Mouse (Mus musculus): ENCODE data around the gene Edc3. TPM values are rescaled to one million over a fixed set of nuclear protein-coding genes. Genes with fewer than 3 reads are reported as not detected.
"Not testable (repeated sequence)": the region's sequence is repeated elsewhere in the genome, so short reads cannot be mapped to it uniquely, and the experiment has no call there.

Edc3 gene
- polyA plus RNA-seq, 1 experiment from 2014 or later: 11.0 TPM

DNA sequence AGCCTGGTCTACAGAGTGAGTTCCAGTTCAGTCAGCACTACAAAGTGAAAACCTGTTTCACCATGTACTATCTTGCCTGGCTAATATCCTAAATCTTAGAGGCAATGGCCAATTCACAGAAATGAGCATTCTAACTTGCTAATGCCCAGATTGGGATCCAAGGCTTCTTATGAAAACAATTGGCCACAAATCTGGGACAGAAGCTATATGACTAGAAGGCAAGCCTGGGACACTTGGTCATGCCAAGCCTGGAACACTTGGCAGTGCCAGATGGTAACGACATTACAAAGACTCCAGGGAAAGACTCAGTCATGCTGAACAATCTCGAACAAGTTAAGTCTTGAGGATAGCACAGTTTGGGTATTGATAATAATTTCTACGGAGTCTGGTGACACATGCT, 1.8 kb upstream of the Edc3 start:
- no peak overlapping the region for H3K4me3 ChIP-seq (ENCODE audit: control insufficient read depth in 1 of 2, insufficient read depth in 1 of 2, low read depth in 1 of 2, low read length in 2 of 2)
- peaks cover 3 to 8% of the 10 kb centered on the region in 2 experiments; a peak in 1 of 4 replicates for H3K4me1 ChIP-seq (ENCODE audit: control insufficient read depth in 2 of 2, insufficient read depth in 2 of 2, low read length in 2 of 2)
- H3K27ac ChIP-seq (replicated peaks in 1 of 2; ENCODE audit: control insufficient read depth in 1 of 2, insufficient read depth in 1 of 2, low read depth in 2 of 2, low read length in 2 of 2): no peak overlapping the region
- H3K36me3 ChIP-seq (ENCODE audit: control insufficient read depth, insufficient read depth, low read length): no peaks in the 10 kb centered on the region
- peaks cover 5% of the 10 kb centered on the region for H3K9me3 ChIP-seq (ENCODE audit: control insufficient read depth, low read length)
- no peak for ATAC-seq (ENCODE audit: insufficient number of reproducible peaks, insufficient read depth, low FRiP score, low read depth)
- 77% methylated on average over 3 of the region's 3 CpGs for WGBS
- H3K27me3 ChIP-seq (ENCODE audit: control insufficient read depth, insufficient read depth, low read length): no peaks in the 10 kb centered on the region; the same call in 1 of the 2 replicates
- H3K4me2 ChIP-seq (ENCODE audit: low read length): no peak overlapping the region
- H3K9ac ChIP-seq (ENCODE audit: low read length): no peak overlapping the region

DNA sequence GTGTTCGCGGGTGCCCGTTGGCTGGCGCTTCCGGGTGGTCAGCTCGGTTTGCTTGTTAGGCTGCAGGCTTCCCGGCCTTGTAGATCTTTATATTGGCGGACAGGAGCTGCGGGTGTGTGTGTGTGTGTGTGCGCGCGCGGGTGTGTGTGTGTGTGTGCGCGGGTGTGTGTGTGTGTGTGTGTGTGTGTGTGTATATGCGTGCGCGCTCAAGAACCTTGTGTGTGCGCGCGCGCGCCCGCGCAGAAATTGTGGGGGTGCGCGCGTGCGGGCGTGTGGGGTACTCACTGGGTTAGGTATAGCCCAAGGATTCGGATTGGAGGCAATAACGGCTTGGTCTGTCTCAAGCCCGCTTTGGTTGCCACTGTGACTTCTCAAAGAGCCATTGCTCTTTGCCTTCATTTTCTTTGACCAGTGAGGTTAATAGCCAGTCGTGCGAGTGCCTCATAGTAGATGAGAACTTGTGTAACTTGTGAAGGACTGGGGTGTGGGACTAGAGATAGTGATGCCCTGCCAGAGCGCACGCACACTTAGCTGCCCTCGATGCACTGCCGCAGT, 457 bp downstream of the Edc3 start:
- ATAC-seq (ENCODE audit: insufficient number of reproducible peaks, insufficient read depth, low FRiP score, low read depth): peak; percentile 43
- peak overlapping the region; percentile 65 to 84 for H3K27ac ChIP-seq (replicated peaks in 1 of 2; ENCODE audit: control insufficient read depth in 1 of 2, insufficient read depth in 1 of 2, low read depth in 2 of 2, low read length in 2 of 2)
- H3K4me3 ChIP-seq (ENCODE audit: control insufficient read depth in 1 of 2, insufficient read depth in 1 of 2, low read depth in 1 of 2, low read length in 2 of 2): peak overlapping the region; percentile 71 to 88
- 2% methylated on average over 39 of the region's 39 CpGs for WGBS
- H3K27me3 ChIP-seq (ENCODE audit: control insufficient read depth, insufficient read depth, low read length): no peaks in the 10 kb centered on the region
- peaks cover 3 to 8% of the 10 kb centered on the region in 2 experiments; a peak in 1 of 4 replicates for H3K4me1 ChIP-seq (ENCODE audit: control insufficient read depth in 2 of 2, insufficient read depth in 2 of 2, low read length in 2 of 2)
- peak overlapping the region; percentile 90 for H3K4me2 ChIP-seq (ENCODE audit: low read length)
- H3K9me3 ChIP-seq (ENCODE audit: control insufficient read depth, low read length): peaks cover 5% of the 10 kb centered on the region
- H3K36me3 ChIP-seq (ENCODE audit: control insufficient read depth, insufficient read depth, low read length): peaks cover 18% of the 10 kb centered on the region
- H3K9ac ChIP-seq (ENCODE audit: low read length): peak overlapping the region; percentile 94

DNA sequence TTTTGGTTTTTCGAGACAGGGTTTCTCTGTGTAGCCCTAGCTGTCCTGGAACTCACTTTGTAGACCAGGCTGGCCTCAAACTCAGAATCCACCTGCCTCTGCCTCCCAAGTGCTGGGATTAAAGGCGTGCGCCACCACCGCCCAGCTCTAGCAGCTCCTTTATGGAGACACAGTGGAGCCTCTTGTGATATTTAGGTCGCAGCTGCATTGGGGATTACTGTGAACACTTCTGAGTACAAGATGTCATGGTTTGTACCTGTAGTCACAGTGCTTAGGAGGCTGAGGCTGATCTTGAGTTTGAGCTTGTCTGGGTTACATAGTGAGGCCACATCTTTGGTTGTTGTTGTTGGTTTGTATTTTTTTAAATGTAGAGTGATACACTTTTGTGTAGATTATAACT, 1.9 kb downstream of the Edc3 start:
- H3K27ac ChIP-seq (replicated peaks in 1 of 2; ENCODE audit: control insufficient read depth in 1 of 2, insufficient read depth in 1 of 2, low read depth in 2 of 2, low read length in 2 of 2); H3K9ac ChIP-seq (ENCODE audit: low read length); H3K9me3 ChIP-seq (ENCODE audit: control insufficient read depth, low read length); H3K27me3 ChIP-seq (ENCODE audit: control insufficient read depth, insufficient read depth, low read length); ATAC-seq (ENCODE audit: insufficient number of reproducible peaks, insufficient read depth, low FRiP score, low read depth); H3K4me1 ChIP-seq (ENCODE audit: control insufficient read depth in 2 of 2, insufficient read depth in 2 of 2, low read length in 2 of 2); H3K4me2 ChIP-seq (ENCODE audit: low read length); H3K4me3 ChIP-seq (ENCODE audit: control insufficient read depth in 1 of 2, insufficient read depth in 1 of 2, low read depth in 1 of 2, low read length in 2 of 2): not testable (repeated sequence)
- 89% methylated on average over 4 of the region's 5 CpGs for WGBS
- peaks cover 32% of the 10 kb centered on the region for H3K36me3 ChIP-seq (ENCODE audit: control insufficient read depth, insufficient read depth, low read length)

DNA sequence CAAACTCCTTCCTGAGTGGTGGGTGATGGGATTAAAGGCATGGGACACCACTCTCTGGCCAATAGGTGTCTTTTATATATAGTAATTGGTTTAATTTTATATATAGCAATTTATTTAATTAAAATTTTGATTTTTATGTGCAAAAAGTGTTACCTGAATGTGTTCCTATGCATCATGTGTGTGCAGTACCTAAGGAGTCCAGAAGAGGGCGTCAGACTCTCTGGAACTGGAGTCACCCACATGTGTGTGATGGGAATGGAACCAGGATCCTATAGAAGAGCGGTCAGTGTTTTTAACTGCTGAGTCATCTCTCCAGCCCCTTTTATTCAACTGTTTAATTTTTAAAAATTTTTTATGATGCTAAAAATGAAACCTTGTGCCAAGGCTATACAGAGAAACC, 3.9 kb downstream of the Edc3 start:
- ATAC-seq (ENCODE audit: insufficient number of reproducible peaks, insufficient read depth, low FRiP score, low read depth): no peak
- no peak overlapping the region for H3K4me3 ChIP-seq (ENCODE audit: control insufficient read depth in 1 of 2, insufficient read depth in 1 of 2, low read depth in 1 of 2, low read length in 2 of 2)
- 61% methylated on average over 2 of the region's 2 CpGs for WGBS

DNA sequence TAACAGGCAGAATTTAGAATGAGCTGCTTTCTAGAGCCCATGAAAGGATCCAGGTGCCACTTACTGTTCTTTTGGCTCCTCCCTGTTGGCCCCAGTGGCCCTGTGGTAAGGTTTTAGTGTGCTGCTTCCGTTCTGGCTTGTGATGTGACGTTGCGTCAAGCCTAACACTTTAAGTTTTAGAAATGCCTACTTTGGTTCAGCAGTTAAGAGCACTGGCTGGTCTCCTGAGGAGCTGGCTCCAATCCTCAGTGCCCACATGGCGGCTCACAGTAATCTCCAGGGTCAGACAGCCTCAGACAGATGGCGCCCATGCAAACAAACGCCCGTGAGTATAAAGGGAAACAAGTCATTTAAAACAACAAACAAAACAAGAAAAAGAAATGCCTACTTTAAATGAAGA, 10.1 kb downstream of the Edc3 start:
- ATAC-seq (ENCODE audit: insufficient number of reproducible peaks, insufficient read depth, low FRiP score, low read depth): no peak
- Histone ChIP-seq H3K27ac (replicated peaks in 1 of 2; ENCODE audit: control insufficient read depth in 1 of 2, insufficient read depth in 1 of 2, low read depth in 2 of 2, low read length in 2 of 2) (no peak overlapping the region), H3K27me3 (ENCODE audit: control insufficient read depth, insufficient read depth, low read length) (no peaks in the 10 kb centered on the region), H3K4me3 (ENCODE audit: control insufficient read depth in 1 of 2, insufficient read depth in 1 of 2, low read depth in 1 of 2, low read length in 2 of 2) (no peak overlapping the region), H3K9me3 (ENCODE audit: control insufficient read depth, low read length) (no peaks in the 10 kb centered on the region), H3K4me1 (ENCODE audit: control insufficient read depth in 2 of 2, insufficient read depth in 2 of 2, low read length in 2 of 2) (0 out of 4 replicates have a peak, but pooled peaks cover 0 to 3% of the 10 kb centered on the region in 2 experiments), H3K36me3 (ENCODE audit: control insufficient read depth, insufficient read depth, low read length) (peaks cover 74% of the 10 kb centered on the region), H3K9ac (ENCODE audit: low read length) (no peak overlapping the region), H3K4me2 (ENCODE audit: low read length) (no peak overlapping the region)
- WGBS: 92% methylated on average over 7 of the region's 7 CpGs

More for the DNA sequence above, 3.9 kb downstream of the Edc3 start:
- Histone ChIP-seq H3K27me3 (ENCODE audit: control insufficient read depth, insufficient read depth, low read length) (no peaks in the 10 kb centered on the region), H3K9me3 (ENCODE audit: control insufficient read depth, low read length) (peaks cover 5% of the 10 kb centered on the region), H3K27ac (replicated peaks in 1 of 2; ENCODE audit: control insufficient read depth in 1 of 2, insufficient read depth in 1 of 2, low read depth in 2 of 2, low read length in 2 of 2) (no peak overlapping the region), H3K4me2 (ENCODE audit: low read length) (no peak overlapping the region), H3K4me1 (ENCODE audit: control insufficient read depth in 2 of 2, insufficient read depth in 2 of 2, low read length in 2 of 2) (peaks cover 3 to 8% of the 10 kb centered on the region in 2 experiments; a peak in 1 of 4 replicates), H3K9ac (ENCODE audit: low read length) (no peak overlapping the region), H3K36me3 (ENCODE audit: control insufficient read depth, insufficient read depth, low read length) (peaks cover 52% of the 10 kb centered on the region)

DNA sequence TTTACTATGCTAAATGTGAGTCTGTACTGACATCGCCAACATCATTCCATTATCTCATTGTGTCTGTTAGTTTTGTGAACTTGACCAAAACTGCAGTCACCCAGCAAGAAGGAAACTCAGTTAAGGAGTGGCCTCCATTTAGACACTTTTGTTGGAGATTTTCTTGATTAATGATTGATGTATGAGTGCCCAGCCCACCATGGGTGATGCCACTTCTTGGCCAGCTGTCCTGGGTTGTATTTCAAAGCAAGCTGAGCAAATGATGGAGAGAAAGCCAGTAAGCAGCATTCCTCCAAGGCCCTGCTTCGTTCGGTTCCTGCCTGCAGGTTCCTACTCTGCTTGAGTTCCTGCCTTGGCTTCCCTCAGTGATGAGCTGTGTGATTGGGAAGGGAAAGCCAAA, 12.4 kb downstream of the Edc3 start:
- H3K4me2 ChIP-seq (ENCODE audit: low read length): no peak overlapping the region
- H3K36me3 ChIP-seq (ENCODE audit: control insufficient read depth, insufficient read depth, low read length): peaks cover 59% of the 10 kb centered on the region
- no peak overlapping the region for H3K4me3 ChIP-seq (ENCODE audit: control insufficient read depth in 1 of 2, insufficient read depth in 1 of 2, low read depth in 1 of 2, low read length in 2 of 2)
- H3K27me3 ChIP-seq (ENCODE audit: control insufficient read depth, insufficient read depth, low read length): no peaks in the 10 kb centered on the region
- H3K9me3 ChIP-seq (ENCODE audit: control insufficient read depth, low read length): no peaks in the 10 kb centered on the region
- no peak overlapping the region for H3K9ac ChIP-seq (ENCODE audit: low read length)
- H3K27ac ChIP-seq (replicated peaks in 1 of 2; ENCODE audit: control insufficient read depth in 1 of 2, insufficient read depth in 1 of 2, low read depth in 2 of 2, low read length in 2 of 2): no peak overlapping the region
- ATAC-seq (ENCODE audit: insufficient number of reproducible peaks, insufficient read depth, low FRiP score, low read depth): no peak
- WGBS: 92% methylated on average over 3 of the region's 3 CpGs
- H3K4me1 ChIP-seq (ENCODE audit: control insufficient read depth in 2 of 2, insufficient read depth in 2 of 2, low read length in 2 of 2): peaks cover 0 to 5% of the 10 kb centered on the region in 2 experiments; a peak in 1 of 4 replicates

DNA sequence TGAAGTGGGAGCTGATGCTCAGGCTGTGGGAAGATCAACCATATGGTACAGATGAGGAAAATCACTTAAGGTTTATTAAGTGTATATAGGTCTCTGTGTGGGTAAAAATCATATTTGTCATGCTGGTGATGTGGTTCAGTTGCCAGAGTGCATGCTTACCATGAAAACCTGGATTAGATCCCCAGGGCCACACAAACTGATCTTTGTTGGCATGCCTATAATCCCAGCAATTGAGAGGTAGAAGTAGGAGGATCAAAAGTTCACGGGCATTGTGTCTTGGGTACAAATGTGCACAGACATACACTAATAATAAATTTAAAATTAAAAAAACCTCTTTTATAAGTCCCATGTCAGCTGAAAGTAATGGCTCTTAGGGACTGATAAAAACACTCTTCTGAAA, 14.0 kb downstream of the Edc3 start:
- no peak overlapping the region for H3K9ac ChIP-seq (ENCODE audit: low read length)
- H3K9me3 ChIP-seq (ENCODE audit: control insufficient read depth, low read length): no peaks in the 10 kb centered on the region
- ATAC-seq (ENCODE audit: insufficient number of reproducible peaks, insufficient read depth, low FRiP score, low read depth): no peak
- H3K27me3 ChIP-seq (ENCODE audit: control insufficient read depth, insufficient read depth, low read length): no peaks in the 10 kb centered on the region
- H3K4me1 ChIP-seq (ENCODE audit: control insufficient read depth in 2 of 2, insufficient read depth in 2 of 2, low read length in 2 of 2): peaks cover 0 to 11% of the 10 kb centered on the region in 2 experiments; a peak in 2 of 4 replicates
- H3K4me3 ChIP-seq (ENCODE audit: control insufficient read depth in 1 of 2, insufficient read depth in 1 of 2, low read depth in 1 of 2, low read length in 2 of 2): no peak overlapping the region
- peaks cover 56% of the 10 kb centered on the region for H3K36me3 ChIP-seq (ENCODE audit: control insufficient read depth, insufficient read depth, low read length)
- H3K27ac ChIP-seq (replicated peaks in 1 of 2; ENCODE audit: control insufficient read depth in 1 of 2, insufficient read depth in 1 of 2, low read depth in 2 of 2, low read length in 2 of 2): no peak overlapping the region
- H3K4me2 ChIP-seq (ENCODE audit: low read length): no peak overlapping the region
- WGBS: 79% methylated on average over 1 of the region's 1 CpGs

DNA sequence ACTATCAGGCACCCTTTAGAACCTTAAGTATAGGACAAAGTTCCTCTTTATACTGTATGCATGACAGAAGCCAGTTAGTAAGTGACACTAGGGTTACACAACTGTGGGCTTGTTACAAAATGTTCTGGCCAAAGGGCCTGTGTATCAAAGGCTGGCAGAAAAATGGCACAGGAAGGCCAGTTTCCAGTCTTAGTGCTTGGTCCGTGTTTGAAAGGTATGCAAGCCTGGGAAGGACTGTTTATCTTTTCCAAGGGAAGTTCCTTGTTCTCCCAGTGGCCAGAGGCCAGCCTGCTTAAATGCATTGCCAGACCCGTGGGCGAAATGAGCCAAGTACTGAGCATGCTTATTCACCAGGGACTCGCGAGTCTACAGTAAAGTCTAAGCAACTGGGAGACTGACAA, 15.0 kb downstream of the Edc3 start:
- H3K27ac ChIP-seq (replicated peaks in 1 of 2; ENCODE audit: control insufficient read depth in 1 of 2, insufficient read depth in 1 of 2, low read depth in 2 of 2, low read length in 2 of 2): peak overlapping the region; percentile 16 to 20; a peak in 1 of 4 replicates

More for the DNA sequence above, 15.0 kb downstream of the Edc3 start:
- Histone ChIP-seq H3K4me2 (ENCODE audit: low read length) (no peak overlapping the region), H3K4me1 (ENCODE audit: control insufficient read depth in 2 of 2, insufficient read depth in 2 of 2, low read length in 2 of 2) (peaks cover 0 to 11% of the 10 kb centered on the region in 2 experiments; a peak in 2 of 4 replicates), H3K27me3 (ENCODE audit: control insufficient read depth, insufficient read depth, low read length) (no peaks in the 10 kb centered on the region), H3K9ac (ENCODE audit: low read length) (no peak overlapping the region), H3K36me3 (ENCODE audit: control insufficient read depth, insufficient read depth, low read length) (peaks cover 56% of the 10 kb centered on the region), H3K9me3 (ENCODE audit: control insufficient read depth, low read length) (no peaks in the 10 kb centered on the region), H3K4me3 (ENCODE audit: control insufficient read depth in 1 of 2, insufficient read depth in 1 of 2, low read depth in 1 of 2, low read length in 2 of 2) (no peak overlapping the region)
- no peak for ATAC-seq (ENCODE audit: insufficient number of reproducible peaks, insufficient read depth, low FRiP score, low read depth)
- WGBS: 46% methylated on average over 5 of the region's 5 CpGs
